Mouse (Mus musculus): ENCODE measurements around the gene Zbed5. TPM values are rescaled to one million over a fixed set of nuclear protein-coding genes. Genes with fewer than 3 reads are reported as not detected.

Zbed5 gene
- total and polyA plus RNA-seq, 3 experiments, result 4.0 to 4.2 TPM; not detected in 1

GRCm38 (mm10) chr5:129940281-129940680 lies 44.8 kb downstream of the Zbed5 start:
- Histone ChIP-seq H3K9me3 (replicated peaks; ENCODE audit: insufficient read depth, low read length) (no peaks in the 10 kb centered on the region), H3K4me3 (ENCODE audit: control insufficient read depth in 1 of 2, insufficient read depth in 1 of 2, low read depth in 2 of 2, low read length in 2 of 2) (peak overlapping the region; percentile 45 to 81), H3K36me3 (ENCODE audit: control insufficient read depth in 1 of 2, insufficient read depth in 2 of 2, low read length in 2 of 2) (peaks cover 3 to 13% of the 10 kb centered on the region in 2 experiments; a peak in 3 of 4 replicates), H3K27me3 (ENCODE audit: control insufficient read depth in 1 of 2, insufficient read depth in 2 of 2, low read length in 2 of 2) (no peaks in the 10 kb centered on the region), H3K4me1 (ENCODE audit: control insufficient read depth in 1 of 2, insufficient read depth in 2 of 2, low read length in 2 of 2) (peaks cover 6 to 12% of the 10 kb centered on the region in 2 experiments; a peak in 3 of 4 replicates), H3K9ac (ENCODE audit: control insufficient read depth, low read depth, low read length, poor library complexity, severe bottlenecking) (peak overlapping the region; percentile 50), H3K79me2 (ENCODE audit: control insufficient read depth, insufficient read depth, low read length, poor library complexity) (peaks cover 20% of the 10 kb centered on the region), H3K27ac (ENCODE audit: control insufficient read depth, low read depth, low read length) (no peak overlapping the region)
- TF ChIP-seq ZNF384 (IDR thresholded peaks at IDR 0.05; ENCODE audit: low read depth, low read length) (peak; percentile 60; the same call in 1 of the 2 replicates), MXI1 (IDR thresholded peaks at IDR 0.05; ENCODE audit: low read depth, low read length) (no peak)
- no peak for DNase-seq (ENCODE audit: low read depth, low spot score)

DNA sequence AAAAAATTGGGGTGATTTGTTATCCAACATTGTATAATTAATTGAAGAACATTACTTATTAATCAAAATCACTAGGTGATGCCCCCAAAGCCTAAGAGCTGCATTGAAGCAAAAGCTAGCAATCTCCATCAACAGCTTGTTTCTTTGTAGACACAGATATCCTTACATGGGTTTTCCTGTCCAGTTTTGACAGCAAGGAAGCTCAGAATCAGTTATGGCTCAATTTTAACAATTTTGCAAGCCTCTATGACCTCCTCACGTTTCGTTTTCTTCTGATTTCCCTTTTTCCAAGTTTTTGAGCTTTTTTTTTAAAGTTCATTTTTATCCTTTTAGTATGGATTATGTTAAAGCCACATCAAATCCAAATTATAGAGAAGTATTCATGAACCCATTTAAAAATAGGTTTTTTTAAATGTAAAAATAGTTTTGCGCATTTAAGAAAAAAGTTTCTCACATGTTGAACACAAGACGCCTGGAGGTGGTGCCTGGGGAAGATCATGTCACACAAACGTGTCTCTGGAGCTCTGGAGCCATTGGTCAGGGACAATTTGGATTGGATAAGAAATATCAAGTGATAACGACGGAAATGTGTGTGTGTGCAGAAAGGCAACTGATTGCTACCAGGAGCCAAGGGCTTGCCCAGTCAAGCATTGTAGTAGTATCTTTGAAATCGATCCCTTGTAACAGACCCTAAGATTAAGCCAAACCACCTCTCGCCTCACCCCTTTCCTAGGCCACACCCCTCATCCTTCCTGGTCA lies 45.4 kb downstream of the Zbed5 start:
- Histone ChIP-seq H3K4me1 (ENCODE audit: control insufficient read depth in 1 of 2, insufficient read depth in 2 of 2, low read length in 2 of 2) (peaks cover 12 to 15% of the 10 kb centered on the region in 2 experiments), H3K36me3 (ENCODE audit: control insufficient read depth in 1 of 2, insufficient read depth in 2 of 2, low read length in 2 of 2) (peaks cover 4 to 16% of the 10 kb centered on the region in 2 experiments), H3K79me2 (ENCODE audit: control insufficient read depth, insufficient read depth, low read length, poor library complexity) (peaks cover 24% of the 10 kb centered on the region), H3K27ac (ENCODE audit: control insufficient read depth, low read depth, low read length) (peak overlapping the region; percentile 24), H3K9me3 (replicated peaks; ENCODE audit: insufficient read depth, low read length) (no peaks in the 10 kb centered on the region), H3K9ac (ENCODE audit: control insufficient read depth, low read depth, low read length, poor library complexity, severe bottlenecking) (peak overlapping the region; percentile 50), H3K27me3 (ENCODE audit: control insufficient read depth in 1 of 2, insufficient read depth in 2 of 2, low read length in 2 of 2) (no peaks in the 10 kb centered on the region), H3K4me3 (ENCODE audit: control insufficient read depth in 1 of 2, insufficient read depth in 1 of 2, low read depth in 2 of 2, low read length in 2 of 2) (peak overlapping the region; percentile 56 to 81)
- peak; percentile 51 for DNase-seq (ENCODE audit: low read depth, low spot score)
- TF ChIP-seq MYB (IDR thresholded peaks at IDR 0.05; ENCODE audit: low read depth, low read length), result no peak
- TF ChIP-seq HCFC1 (IDR thresholded peaks at IDR 0.05; ENCODE audit: low read depth, low read length), result peak; percentile 30; the same call in 1 of the 2 replicates
- TF ChIP-seq MXI1 (IDR thresholded peaks at IDR 0.05; ENCODE audit: low read depth, low read length), result peak; percentile 87
- no peak for TF ChIP-seq ZMIZ1 (IDR thresholded peaks at IDR 0.05; ENCODE audit: low read depth, low read length)
- TF ChIP-seq SIN3A (IDR thresholded peaks at IDR 0.05; ENCODE audit: low read length), result peak; percentile 78
- TF ChIP-seq TBP (IDR thresholded peaks at IDR 0.05; ENCODE audit: low read depth, low read length), result peak; percentile 51; the same call in 1 of the 2 replicates
- TF ChIP-seq MAFK (IDR thresholded peaks at IDR 0.05; ENCODE audit: borderline replicate concordance, low read depth, low read length), result no peak
- TF ChIP-seq POLR2A (IDR thresholded peaks at IDR 0.05; ENCODE audit: control insufficient read depth in 1 of 2, insufficient read depth in 1 of 2, low read depth in 1 of 2, low read length in 2 of 2, poor library complexity in 1 of 2), result peak in 1 of 2 experiments; percentile 44; a peak in 2 of 4 replicates
- TF ChIP-seq JUND (IDR thresholded peaks at IDR 0.05; ENCODE audit: low read depth, low read length), result no peak
- no peak for TF ChIP-seq SMC3 (IDR thresholded peaks at IDR 0.05; ENCODE audit: low read depth, low read length)
- no peak for TF ChIP-seq CHD1 (IDR thresholded peaks at IDR 0.05; ENCODE audit: low read depth, low read length)
- TF ChIP-seq MEF2A (IDR thresholded peaks at IDR 0.05; ENCODE audit: extremely low read depth, insufficient replicate concordance, low read depth, low read length, poor library complexity, severe bottlenecking), result no peak
- TF ChIP-seq ZNF384 (IDR thresholded peaks at IDR 0.05; ENCODE audit: low read depth, low read length), result peak; percentile 69
- no peak for TF ChIP-seq POLR2AphosphoS5 (IDR thresholded peaks at IDR 0.05; ENCODE audit: borderline replicate concordance, low read depth, low read length)
- TF ChIP-seq NELFE (IDR thresholded peaks at IDR 0.05; ENCODE audit: low read depth, low read length), result 0 out of 2 replicates have a peak, but pooled peaks have one; percentile 42
- no peak for TF ChIP-seq USF2 (IDR thresholded peaks at IDR 0.05; ENCODE audit: borderline replicate concordance in 1 of 2, insufficient read depth in 1 of 2, low read depth in 1 of 2, low read length in 2 of 2)
- TF ChIP-seq ELF1 (IDR thresholded peaks at IDR 0.05; ENCODE audit: low read depth, low read length), result no peak
- TF ChIP-seq TAL1 (IDR thresholded peaks at IDR 0.05; ENCODE audit: low read length), result no peak
- TF ChIP-seq E2F4 (IDR thresholded peaks at IDR 0.05; ENCODE audit: borderline replicate concordance, low read depth, low read length), result no peak
- TF ChIP-seq ETS1 (IDR thresholded peaks at IDR 0.05; ENCODE audit: low read depth, low read length), result peak; percentile 17; the same call in 1 of the 2 replicates
- TF ChIP-seq GATA1 (IDR thresholded peaks at IDR 0.05; ENCODE audit: low read depth, low read length), result peak; percentile 66
- no peak for TF ChIP-seq ZKSCAN1 (IDR thresholded peaks at IDR 0.05; ENCODE audit: low read depth, low read length)
- TF ChIP-seq MYC (IDR thresholded peaks at IDR 0.05; ENCODE audit: low read depth, low read length), result peak; percentile 80
- TF ChIP-seq NRF1 (IDR thresholded peaks at IDR 0.05; ENCODE audit: insufficient read depth, low read depth, low read length, poor library complexity, severe bottlenecking), result no peak
- TF ChIP-seq MAX (IDR thresholded peaks at IDR 0.05; ENCODE audit: low read length), result peak; percentile 74
- 0 out of 4 replicates have a peak, but pooled peaks of 1 of the 2 experiments have one; percentile 20 for TF ChIP-seq EP300 (IDR thresholded peaks at IDR 0.05; ENCODE audit: low read depth in 1 of 2, low read length in 2 of 2)
